Mouse (Mus musculus): ENCODE results near the gene Cstb.

The Cstb gene

DNA sequence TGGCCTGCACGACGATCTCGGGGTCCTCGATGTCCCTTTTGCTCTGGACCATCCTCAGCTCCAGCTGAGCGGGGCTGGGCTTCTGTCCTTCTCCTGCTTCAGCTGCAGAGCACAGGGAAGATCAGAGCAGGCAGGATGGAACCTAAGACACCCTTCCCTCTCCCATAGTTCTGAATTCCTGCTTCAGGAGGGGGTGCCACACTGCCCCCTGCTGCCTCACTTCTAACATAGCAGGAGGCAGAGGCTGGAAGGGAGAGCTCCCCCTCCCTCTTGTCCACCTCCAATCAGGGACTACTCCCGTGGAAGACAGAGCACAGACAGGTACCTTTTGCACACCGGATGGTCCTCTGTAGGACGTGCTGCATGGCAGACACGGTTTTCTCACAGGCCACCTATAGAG is 15.3 kb downstream of the Cstb start:
- TF ChIP-seq GATA4 (IDR thresholded peaks at IDR 0.05; ENCODE audit: insufficient replicate concordance, low read length): no peak

DNA sequence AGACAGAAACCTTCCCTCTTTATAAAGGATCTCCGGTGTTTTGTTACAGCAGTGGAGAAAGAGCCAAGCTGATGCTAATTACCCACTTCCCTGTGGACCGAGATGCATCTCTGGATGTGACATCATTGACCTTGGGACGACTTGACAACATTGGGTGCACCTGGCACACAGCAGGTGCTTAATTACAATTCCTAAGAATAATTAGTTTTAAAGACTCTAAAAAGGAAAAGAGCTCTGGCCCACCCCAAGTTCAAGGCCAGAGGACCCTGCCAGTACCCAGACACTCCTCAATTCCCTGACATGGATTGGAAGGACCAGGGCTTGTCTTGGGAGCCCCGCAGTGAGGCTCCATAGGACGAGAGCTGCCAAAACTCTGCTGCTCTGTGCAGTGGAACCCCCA is 16.1 kb downstream of the Cstb start:
- no peak for TF ChIP-seq GATA4 (IDR thresholded peaks at IDR 0.05; ENCODE audit: insufficient replicate concordance, low read length)

DNA sequence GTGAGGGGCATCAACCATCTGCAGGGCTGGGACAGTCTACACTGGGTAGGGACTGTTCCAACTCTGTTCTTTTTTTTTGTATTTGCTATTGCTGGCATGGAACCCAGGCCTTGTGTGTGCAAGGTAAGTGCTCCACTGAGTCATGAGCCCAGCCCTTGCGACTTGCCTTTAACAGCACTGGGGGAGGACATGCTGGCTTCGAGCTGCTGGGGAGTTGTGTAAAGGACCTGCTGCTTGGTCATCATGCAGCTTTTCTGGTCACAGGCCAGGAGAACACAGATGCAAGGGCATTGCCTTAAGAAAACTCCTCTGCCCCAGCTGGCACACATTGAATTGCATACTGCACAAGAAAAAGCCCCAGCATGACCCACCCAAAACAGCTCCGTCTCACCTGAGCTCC is 16.8 kb downstream of the Cstb start:
- TF ChIP-seq GATA4 (IDR thresholded peaks at IDR 0.05; ENCODE audit: insufficient replicate concordance, low read length): no peak

DNA sequence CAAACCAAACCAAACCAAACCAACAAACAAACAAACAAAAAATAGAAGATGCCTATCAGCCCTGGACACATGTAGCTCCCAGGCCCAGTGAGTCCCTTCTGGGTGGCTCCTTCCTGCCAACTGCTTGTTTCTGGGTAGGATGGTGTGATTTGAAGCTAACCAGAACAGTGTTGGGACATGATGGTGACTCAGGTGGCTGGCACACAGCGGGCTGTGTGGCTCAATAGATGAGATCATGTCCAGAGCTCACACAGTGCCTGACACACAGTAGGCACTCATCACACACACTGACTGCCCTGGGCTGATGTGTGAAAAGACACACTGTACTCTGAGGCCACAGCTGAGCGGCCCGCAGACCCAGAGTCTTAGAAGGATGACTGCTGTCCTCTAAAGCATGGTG is 20.7 kb downstream of the Cstb start:
- no peak for TF ChIP-seq GATA4 (IDR thresholded peaks at IDR 0.05; ENCODE audit: insufficient replicate concordance, low read length)

DNA sequence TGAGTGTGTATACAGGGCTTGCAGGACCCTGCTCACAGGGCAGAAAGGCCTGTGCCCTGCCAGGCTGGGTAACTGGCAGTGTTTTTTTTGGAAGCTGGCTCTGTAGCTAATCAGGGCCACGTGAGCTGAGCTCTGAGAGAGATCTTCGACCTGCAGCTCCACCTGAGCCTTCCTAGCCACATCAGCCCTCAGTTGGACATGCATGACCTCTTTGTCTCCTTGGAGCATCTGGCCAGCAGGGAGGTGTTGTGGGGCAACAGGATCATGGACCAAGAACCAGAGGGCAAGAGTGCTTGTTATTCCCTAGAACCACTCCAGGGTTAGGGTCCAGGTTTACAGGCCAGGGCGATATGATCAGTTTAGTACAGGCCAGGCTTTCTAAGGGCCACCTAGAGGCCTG is 21.9 kb downstream of the Cstb start:
- TF ChIP-seq GATA4 (IDR thresholded peaks at IDR 0.05; ENCODE audit: insufficient replicate concordance, low read length): no peak

DNA sequence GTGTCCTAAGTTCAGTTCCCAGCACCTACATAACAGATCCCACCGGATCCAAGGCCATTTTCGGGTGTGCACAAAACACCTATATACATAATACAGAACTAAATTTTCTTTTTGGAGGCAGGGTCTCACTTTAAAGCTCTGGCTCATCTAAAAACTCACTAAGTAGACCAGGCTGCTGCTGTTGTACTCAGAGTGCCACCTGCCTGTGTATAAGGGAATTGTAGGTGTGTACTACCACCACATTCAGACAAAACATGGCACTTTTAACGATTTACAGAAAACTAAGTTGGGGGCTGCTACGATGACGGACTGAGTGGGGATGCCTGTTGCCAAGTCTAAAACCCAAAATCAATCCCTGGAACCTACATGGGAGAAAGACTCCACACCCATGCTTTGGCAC is 25.3 kb downstream of the Cstb start:
- TF ChIP-seq GATA4 (IDR thresholded peaks at IDR 0.05; ENCODE audit: insufficient replicate concordance, low read length): no peak

DNA sequence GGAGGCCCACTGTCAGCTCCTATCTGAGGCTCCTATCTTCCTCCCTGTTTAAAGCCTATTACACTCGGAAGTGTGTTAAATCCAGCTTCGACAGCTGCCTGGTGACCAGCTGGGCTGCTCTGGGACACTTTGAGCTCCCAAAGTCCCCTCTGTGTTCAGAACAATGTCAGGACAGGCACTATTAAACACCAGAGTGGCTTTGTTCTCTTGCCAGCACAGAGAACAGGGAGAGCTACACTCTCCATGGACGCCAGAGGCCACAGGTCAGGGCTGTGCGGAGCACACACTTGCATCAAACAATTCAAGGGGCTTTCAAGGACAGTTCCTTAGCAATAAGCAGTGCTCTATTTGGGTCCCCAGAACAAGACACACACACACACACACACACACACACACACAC is 27.2 kb downstream of the Cstb start:
- no peak for TF ChIP-seq GATA4 (IDR thresholded peaks at IDR 0.05; ENCODE audit: insufficient replicate concordance, low read length)

DNA sequence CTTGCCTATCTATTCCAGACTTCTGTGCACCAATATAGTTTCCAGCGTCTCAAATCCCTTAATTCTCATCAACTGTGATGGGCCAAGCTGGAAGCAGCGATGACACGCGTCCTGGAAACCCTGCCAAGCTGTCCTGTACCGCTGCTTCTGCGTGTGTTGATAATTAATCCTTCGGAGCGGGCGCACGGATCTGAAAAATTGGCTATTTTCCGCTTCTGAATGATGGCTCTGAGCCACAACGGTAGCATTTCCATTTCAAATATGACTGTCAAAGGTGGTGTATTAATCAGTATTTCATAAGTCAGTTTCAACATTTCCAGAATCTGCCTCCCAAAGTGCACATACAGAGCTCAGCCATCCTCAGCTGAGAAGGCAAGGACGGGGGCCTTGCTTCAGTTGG is 31.2 kb downstream of the Cstb start:
- no peak for TF ChIP-seq GATA4 (IDR thresholded peaks at IDR 0.05; ENCODE audit: insufficient replicate concordance, low read length)

DNA sequence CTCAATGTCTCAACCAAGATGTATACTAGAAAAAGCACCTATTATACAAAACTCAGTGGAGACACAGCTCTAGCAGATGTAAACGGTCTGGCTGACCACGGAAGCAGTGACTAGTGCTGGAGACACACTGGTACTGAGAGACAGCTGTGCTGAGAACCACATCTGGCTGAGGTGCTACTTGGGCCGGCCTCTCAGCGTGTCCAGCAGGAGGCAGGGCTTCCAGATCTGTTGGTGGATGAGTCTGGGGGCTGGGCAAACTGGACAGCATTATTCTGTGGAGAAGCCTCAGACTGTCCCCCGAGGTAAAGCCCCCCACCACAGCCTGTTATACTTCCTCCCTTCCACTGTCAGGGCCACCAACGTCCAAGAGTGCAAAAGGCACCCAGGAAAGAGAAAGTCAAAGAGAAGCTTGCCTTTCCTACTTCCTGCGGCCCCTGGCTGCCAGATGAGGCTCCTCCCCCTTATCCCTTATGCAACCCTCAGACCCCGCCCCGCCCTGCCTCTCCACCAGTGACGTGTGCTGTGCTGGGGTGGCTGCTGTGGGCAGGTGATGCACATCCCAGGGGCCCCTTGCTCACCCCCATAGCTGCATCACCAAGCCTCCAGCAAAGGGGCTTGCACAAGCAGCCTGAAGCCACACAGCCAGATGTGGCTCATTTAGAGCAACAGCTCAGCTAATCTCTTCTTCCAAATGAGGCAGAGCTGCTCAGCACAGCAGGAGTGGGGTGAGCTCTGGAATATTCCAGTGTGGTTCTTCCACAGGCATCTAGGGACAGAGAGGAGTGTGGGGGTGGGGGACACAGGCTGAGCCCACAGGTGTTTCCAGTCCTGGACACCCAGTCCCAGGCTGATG is 32.3 kb downstream of the Cstb start:
- no peak for TF ChIP-seq GATA4 (IDR thresholded peaks at IDR 0.05; ENCODE audit: insufficient replicate concordance, low read length)

DNA sequence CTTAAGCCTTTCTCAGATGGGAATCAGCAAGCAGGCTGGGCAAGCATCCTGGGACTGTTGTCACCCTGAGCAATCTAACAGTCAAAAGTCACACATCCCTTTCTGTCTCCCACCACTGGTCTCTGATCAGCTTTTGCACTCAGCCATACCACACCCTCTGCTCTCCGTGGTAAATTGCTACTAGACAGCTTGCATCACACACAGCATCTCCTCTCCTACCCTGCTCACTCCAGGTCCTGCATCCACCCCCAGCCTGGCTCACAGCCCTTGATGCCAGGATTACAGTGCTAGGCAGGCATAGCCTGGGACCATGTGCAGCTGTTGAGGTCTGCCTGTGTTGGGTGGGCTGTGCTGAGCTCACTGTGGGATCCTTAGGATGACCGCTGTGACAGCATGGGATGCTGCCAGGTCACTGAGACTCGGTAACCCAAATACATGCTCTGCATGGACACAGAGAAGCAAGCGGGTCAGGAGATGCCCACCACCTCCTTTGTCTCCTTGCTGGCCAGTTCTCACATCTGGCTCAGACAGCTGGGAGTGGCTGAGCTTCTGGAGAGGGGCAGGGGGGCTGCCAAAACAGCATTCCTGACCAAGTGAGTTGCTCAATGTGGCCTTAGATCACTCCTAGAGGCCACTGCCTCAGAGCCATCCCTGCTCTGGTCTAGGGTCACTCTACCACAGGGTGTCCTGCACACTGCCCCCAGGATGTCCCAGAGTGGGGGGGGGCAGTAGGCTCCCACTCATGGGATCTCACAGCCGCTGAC is 33.1 kb downstream of the Cstb start:
- no peak for TF ChIP-seq GATA4 (IDR thresholded peaks at IDR 0.05; ENCODE audit: insufficient replicate concordance, low read length)

DNA sequence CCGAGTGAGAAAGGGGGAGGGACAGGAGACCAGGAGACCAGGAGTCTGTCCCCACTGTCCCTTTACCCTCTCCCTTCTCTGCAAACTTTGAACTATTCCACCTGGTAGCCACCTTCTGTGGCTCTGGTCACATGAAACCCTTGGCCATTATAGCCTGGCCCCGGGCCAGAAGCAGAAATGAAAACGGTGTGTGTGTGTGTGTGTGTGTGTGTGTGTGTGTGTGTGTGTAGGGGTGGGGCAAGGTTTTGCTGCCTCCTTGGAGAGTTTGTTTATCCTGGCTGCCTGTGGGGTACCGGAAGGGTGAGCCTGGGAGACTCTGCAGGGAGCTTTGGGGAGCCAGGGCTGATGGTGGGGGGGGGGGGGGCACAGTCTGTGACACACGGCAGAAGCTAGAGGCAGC is 35.0 kb downstream of the Cstb start:
- no peak for TF ChIP-seq GATA4 (IDR thresholded peaks at IDR 0.05; ENCODE audit: insufficient replicate concordance, low read length)

DNA sequence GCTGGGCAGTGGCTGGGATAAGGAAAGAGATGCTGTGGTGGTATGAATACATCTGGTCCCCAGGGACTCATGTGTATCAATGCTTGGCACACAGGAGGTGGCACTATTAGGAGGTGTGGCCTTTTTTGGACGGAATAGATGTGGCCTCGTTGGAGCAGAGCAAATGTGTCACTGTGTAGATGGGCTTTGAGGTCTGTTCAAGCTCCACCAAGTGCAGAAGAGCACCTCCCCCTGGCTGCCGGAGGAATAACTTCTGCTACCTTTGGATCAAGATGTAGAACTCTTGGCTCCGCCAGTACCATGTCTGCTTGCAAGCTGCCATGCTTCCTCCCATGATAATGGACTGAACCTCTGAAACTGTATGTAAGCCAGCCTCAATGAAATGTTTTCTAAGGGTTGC is 36.3 kb downstream of the Cstb start:
- TF ChIP-seq GATA4 (IDR thresholded peaks at IDR 0.05; ENCODE audit: insufficient replicate concordance, low read length): no peak

DNA sequence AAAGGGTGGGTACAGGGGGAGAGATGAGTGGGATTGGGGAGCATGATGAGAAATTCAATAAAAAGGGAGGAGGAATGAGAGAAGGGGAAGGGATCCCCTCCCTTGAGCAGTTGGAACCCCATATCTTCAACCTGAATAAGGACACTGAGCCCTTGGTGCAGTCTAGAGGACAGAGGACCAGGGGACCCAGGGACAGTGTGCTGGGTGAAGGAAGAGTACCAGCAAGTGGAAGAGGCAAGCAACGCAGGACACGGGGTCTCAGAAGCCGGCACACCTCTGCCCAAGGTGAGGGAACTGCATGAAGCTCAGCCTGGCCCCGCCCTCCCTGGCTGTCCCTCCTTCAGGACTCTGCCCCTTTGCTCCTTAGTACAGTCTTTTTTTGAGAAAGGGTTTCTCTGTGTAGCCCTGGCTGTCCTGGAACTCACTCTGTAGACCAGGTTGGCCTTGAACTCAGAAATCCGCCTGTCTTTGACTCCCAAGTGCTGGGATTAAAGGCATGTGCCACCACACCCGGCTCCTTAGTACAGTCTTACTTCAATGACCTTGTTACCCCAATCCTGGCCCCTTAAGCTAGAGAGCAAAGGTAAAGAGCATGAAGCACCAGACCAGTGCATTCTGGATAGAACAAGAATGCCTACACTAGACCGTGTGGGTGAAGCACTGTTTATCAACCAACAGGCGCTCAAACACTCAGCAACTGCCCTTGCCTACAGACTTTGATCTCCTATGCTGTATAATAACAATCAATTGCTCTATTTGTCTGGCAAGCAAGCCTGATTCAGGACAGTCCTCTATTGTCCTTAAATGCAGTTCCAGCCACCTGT is 37.7 kb downstream of the Cstb start:
- TF ChIP-seq GATA4 (IDR thresholded peaks at IDR 0.05; ENCODE audit: insufficient replicate concordance, low read length): no peak

DNA sequence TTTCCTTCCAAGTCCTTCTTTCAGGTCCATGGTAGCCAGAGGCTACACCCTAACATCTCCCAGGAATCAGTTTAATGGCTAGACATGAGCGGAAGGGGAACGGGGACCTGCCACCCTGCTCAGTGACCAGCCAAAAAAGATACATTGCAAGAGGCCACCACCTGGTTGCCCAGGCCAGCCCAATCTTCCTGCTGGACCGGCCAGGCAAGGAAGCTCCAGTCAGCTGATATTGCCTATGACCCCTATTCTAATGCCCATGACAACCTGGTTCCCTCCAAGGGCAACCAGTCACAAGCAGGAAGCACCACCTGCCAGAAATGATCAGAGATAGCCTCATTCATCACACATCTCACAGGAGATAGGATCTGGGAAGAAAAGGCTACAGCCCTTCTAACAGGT is 38.3 kb downstream of the Cstb start:
- no peak for TF ChIP-seq GATA4 (IDR thresholded peaks at IDR 0.05; ENCODE audit: insufficient replicate concordance, low read length)

DNA sequence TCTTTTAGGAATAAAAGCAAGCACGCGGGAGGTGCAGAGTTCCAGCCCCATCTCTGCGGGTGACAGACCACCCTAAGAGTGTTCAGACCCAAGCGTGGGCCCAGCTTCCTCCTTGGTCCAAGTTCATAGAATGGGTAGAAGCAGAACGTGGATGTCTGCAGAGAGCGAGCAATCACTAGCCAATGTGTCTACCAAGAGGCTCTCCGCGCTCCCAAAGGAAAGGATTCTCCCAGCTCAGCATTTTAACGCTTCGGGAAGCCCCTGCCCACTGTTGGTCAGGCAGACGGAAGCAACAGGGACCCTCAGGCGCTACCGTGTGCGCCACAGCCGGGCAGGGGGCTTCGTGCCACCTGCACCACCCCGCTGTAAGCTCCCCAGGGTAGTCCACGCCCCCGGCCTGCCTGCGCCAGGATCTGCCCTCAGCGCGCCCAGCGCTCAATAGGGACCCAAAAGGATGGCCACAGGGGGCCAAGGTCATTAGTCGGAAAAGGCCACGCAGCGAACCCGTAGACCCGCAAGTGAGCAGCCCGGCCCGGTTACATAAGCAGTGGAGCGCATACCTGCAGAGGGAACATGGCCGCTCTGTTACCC is 38.8 kb downstream of the Cstb start:
- no peak for TF ChIP-seq GATA4 (IDR thresholded peaks at IDR 0.05; ENCODE audit: insufficient replicate concordance, low read length)
